Mouse (Mus musculus): ENCODE data around the gene Pls1. TPM values are rescaled to one million over a fixed set of nuclear protein-coding genes. Genes with fewer than 3 reads are reported as not detected.

The Pls1 gene
- polyA plus RNA-seq, 1 experiment from 2014 or later: 9.4 TPM

GRCm38 (mm10) chr9:95827565-95827964, 17.5 kb downstream of the Pls1 start:
- Histone ChIP-seq H3K9ac (no peak overlapping the region), H3K27me3 (ENCODE audit: insufficient read depth, low read length) (no peaks in the 10 kb centered on the region), H3K36me3 (ENCODE audit: insufficient read depth) (no peaks in the 10 kb centered on the region), H3K9me3 (ENCODE audit: low read depth, low read length) (no peaks in the 10 kb centered on the region), H3K4me1 (ENCODE audit: insufficient read depth) (no peaks in the 10 kb centered on the region), H3K4me3 (ENCODE audit: low read depth, low read length) (no peak overlapping the region), H3K27ac (ENCODE audit: low read depth) (no peak overlapping the region), H3K4me2 (no peak overlapping the region)
- no peak for TF ChIP-seq CTCF (IDR thresholded peaks at IDR 0.05; ENCODE audit: low read depth)
- DNase-seq (no peak), ATAC-seq (ENCODE audit: insufficient read depth) (no peak)
- WGBS: 92% methylated on average over 5 of the region's 5 CpGs

GRCm38 (mm10) chr9:95822531-95822930, 22.6 kb downstream of the Pls1 start:
- Histone ChIP-seq H3K9me3 (ENCODE audit: low read depth, low read length) (no peaks in the 10 kb centered on the region), H3K9ac (no peak overlapping the region), H3K4me3 (ENCODE audit: low read depth, low read length) (no peak overlapping the region), H3K4me2 (no peak overlapping the region), H3K36me3 (ENCODE audit: insufficient read depth) (no peaks in the 10 kb centered on the region), H3K27ac (ENCODE audit: low read depth) (no peak overlapping the region), H3K4me1 (ENCODE audit: insufficient read depth) (no peaks in the 10 kb centered on the region), H3K27me3 (ENCODE audit: insufficient read depth, low read length) (no peaks in the 10 kb centered on the region)
- WGBS: 72% methylated on average over 7 of the region's 7 CpGs
- ATAC-seq (ENCODE audit: insufficient read depth) (no peak), DNase-seq (no peak)
- no peak for TF ChIP-seq CTCF (IDR thresholded peaks at IDR 0.05; ENCODE audit: low read depth)

- no peak for TF ChIP-seq CTCF (IDR thresholded peaks at IDR 0.05; ENCODE audit: low read depth)
- no peak for DNase-seq
- no peak overlapping the region for H3K27ac ChIP-seq (ENCODE audit: low read depth)
- H3K9me3 ChIP-seq (ENCODE audit: low read depth, low read length): no peaks in the 10 kb centered on the region
- no peak overlapping the region for H3K4me2 ChIP-seq
- no peaks in the 10 kb centered on the region for H3K4me1 ChIP-seq (ENCODE audit: insufficient read depth)
- no peak overlapping the region for H3K9ac ChIP-seq
- no peak overlapping the region for H3K4me3 ChIP-seq (ENCODE audit: low read depth, low read length)
- no peaks in the 10 kb centered on the region for H3K36me3 ChIP-seq (ENCODE audit: insufficient read depth)
- 66% methylated on average over 4 of the region's 4 CpGs for WGBS
- no peak for ATAC-seq (ENCODE audit: insufficient read depth)
- no peaks in the 10 kb centered on the region for H3K27me3 ChIP-seq (ENCODE audit: insufficient read depth, low read length)
These were observed 29.4 kb downstream of the Pls1 start for GRCm38 (mm10) chr9:95815706-95816105.

- Histone ChIP-seq H3K36me3 (ENCODE audit: insufficient read depth) (no peaks in the 10 kb centered on the region), H3K9me3 (ENCODE audit: low read depth, low read length) (no peaks in the 10 kb centered on the region), H3K9ac (no peak overlapping the region), H3K27me3 (ENCODE audit: insufficient read depth, low read length) (no peaks in the 10 kb centered on the region), H3K4me2 (no peak overlapping the region), H3K4me3 (ENCODE audit: low read depth, low read length) (no peak overlapping the region), H3K27ac (ENCODE audit: low read depth) (no peak overlapping the region), H3K4me1 (ENCODE audit: insufficient read depth) (no peaks in the 10 kb centered on the region)
- WGBS: 82% methylated on average over 11 of the region's 11 CpGs
- TF ChIP-seq CTCF (IDR thresholded peaks at IDR 0.05; ENCODE audit: low read depth): no peak
- ATAC-seq (ENCODE audit: insufficient read depth): no peak
- no peak for DNase-seq
These were observed 30.0 kb downstream of the Pls1 start for GRCm38 (mm10) chr9:95815015-95815673.

GRCm38 (mm10) chr9:95813721-95814531, 31.2 kb downstream of the Pls1 start:
- H3K9ac ChIP-seq: no peak overlapping the region
- no peaks in the 10 kb centered on the region for H3K27me3 ChIP-seq (ENCODE audit: insufficient read depth, low read length)
- H3K27ac ChIP-seq (ENCODE audit: low read depth): no peak overlapping the region
- H3K4me1 ChIP-seq (ENCODE audit: insufficient read depth): no peaks in the 10 kb centered on the region
- no peak overlapping the region for H3K4me3 ChIP-seq (ENCODE audit: low read depth, low read length)
- TF ChIP-seq CTCF (IDR thresholded peaks at IDR 0.05; ENCODE audit: low read depth): no peak
- H3K9me3 ChIP-seq (ENCODE audit: low read depth, low read length): no peaks in the 10 kb centered on the region
- 73% methylated on average over 20 of the region's 20 CpGs for WGBS
- ATAC-seq (ENCODE audit: insufficient read depth) (no peak), DNase-seq (peak; percentile 10)
- H3K4me2 ChIP-seq: no peak overlapping the region
- H3K36me3 ChIP-seq (ENCODE audit: insufficient read depth): no peaks in the 10 kb centered on the region

GRCm38 (mm10) chr9:95811817-95812216, 33.3 kb downstream of the Pls1 start:
- Histone ChIP-seq H3K4me3 (ENCODE audit: low read depth, low read length) (no peak overlapping the region), H3K27ac (ENCODE audit: low read depth) (no peak overlapping the region), H3K27me3 (ENCODE audit: insufficient read depth, low read length) (no peaks in the 10 kb centered on the region), H3K4me1 (ENCODE audit: insufficient read depth) (no peaks in the 10 kb centered on the region), H3K4me2 (no peak overlapping the region), H3K36me3 (ENCODE audit: insufficient read depth) (no peaks in the 10 kb centered on the region), H3K9ac (no peak overlapping the region), H3K9me3 (ENCODE audit: low read depth, low read length) (no peaks in the 10 kb centered on the region)
- ATAC-seq (ENCODE audit: insufficient read depth): no peak
- TF ChIP-seq CTCF (IDR thresholded peaks at IDR 0.05; ENCODE audit: low read depth): no peak
- 95% methylated on average over 4 of the region's 4 CpGs for WGBS
- no peak for DNase-seq

GRCm38 (mm10) chr9:95809596-95809995, 35.5 kb downstream of the Pls1 start:
- no peaks in the 10 kb centered on the region for H3K27me3 ChIP-seq (ENCODE audit: insufficient read depth, low read length)
- H3K4me2 ChIP-seq: no peak overlapping the region
- WGBS: 81% methylated on average over 4 of the region's 4 CpGs
- no peaks in the 10 kb centered on the region for H3K36me3 ChIP-seq (ENCODE audit: insufficient read depth)
- no peak overlapping the region for H3K9ac ChIP-seq
- DNase-seq: no peak
- ATAC-seq (ENCODE audit: insufficient read depth): no peak
- no peak overlapping the region for H3K27ac ChIP-seq (ENCODE audit: low read depth)
- no peak overlapping the region for H3K4me3 ChIP-seq (ENCODE audit: low read depth, low read length)
- no peaks in the 10 kb centered on the region for H3K9me3 ChIP-seq (ENCODE audit: low read depth, low read length)
- no peak for TF ChIP-seq CTCF (IDR thresholded peaks at IDR 0.05; ENCODE audit: low read depth)
- H3K4me1 ChIP-seq (ENCODE audit: insufficient read depth): no peaks in the 10 kb centered on the region

All from lung, embryonic 14.5 days (tissue).